Mouse (Mus musculus) kidney, postnatal 10 days (tissue): ENCODE results near the gene Olfr1381.
"Not testable (repeated sequence)": the region's sequence is repeated elsewhere in the genome, so short reads cannot be mapped to it uniquely, and the experiment has no call there.

Experiments used
- DNase-seq: peaks from one replicate; pipeline ENCODE4 v3.0.0; 2021; ENCODE audit warnings: mixed read lengths

Gene Olfr1381

GRCm38 (mm10) chr11:49543149-49543548, at the start of gene Olfr1381:
TSS of gene Olfr1381 (plus strand) at chr11:49543449.
- not testable (repeated sequence) for DNase-seq

GRCm38 (mm10) chr11:49518086-49518485, 25.2 kb upstream of the Olfr1381 start:
- no peak for DNase-seq

DNA sequence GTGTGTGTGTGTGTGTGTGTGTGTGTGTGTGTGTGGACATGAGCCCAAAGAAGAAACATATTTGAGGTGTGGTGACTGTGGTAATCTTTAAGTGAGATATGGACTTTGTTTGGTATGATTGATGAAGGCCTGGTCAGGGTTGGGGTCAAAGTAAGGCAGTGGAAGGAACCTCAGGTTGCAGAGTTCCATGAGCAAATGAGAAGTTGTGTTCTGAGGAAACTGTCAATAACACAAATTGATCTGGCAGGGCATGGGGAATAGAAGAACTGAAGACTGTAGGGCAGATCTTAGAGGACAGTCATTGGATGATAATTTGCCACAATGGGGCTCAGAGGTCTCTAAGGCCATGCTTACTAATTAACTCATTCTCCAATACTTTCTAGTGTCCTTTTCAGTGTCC, 23.9 kb upstream of the Olfr1381 start, which contains the start of gene Olfr1383:
Gene Olfr1383 (plus strand): TSS at position 301 of the 400 bp plus-strand sequence.
- no peak for DNase-seq

- no peak for DNase-seq
Measured at GRCm38 (mm10) chr11:49527947-49528346, 15.3 kb upstream of the Olfr1381 start, which contains the start of gene Olfr1382. TSS of gene Olfr1382 (plus strand) at chr11:49528247.

- DNase-seq = no peak
Measured at GRCm38 (mm10) chr11:49532761-49533160, 10.5 kb upstream of the Olfr1381 start.

- not testable (repeated sequence) for DNase-seq
Measured at GRCm38 (mm10) chr11:49536631-49537030, 6.6 kb upstream of the Olfr1381 start.

DNA sequence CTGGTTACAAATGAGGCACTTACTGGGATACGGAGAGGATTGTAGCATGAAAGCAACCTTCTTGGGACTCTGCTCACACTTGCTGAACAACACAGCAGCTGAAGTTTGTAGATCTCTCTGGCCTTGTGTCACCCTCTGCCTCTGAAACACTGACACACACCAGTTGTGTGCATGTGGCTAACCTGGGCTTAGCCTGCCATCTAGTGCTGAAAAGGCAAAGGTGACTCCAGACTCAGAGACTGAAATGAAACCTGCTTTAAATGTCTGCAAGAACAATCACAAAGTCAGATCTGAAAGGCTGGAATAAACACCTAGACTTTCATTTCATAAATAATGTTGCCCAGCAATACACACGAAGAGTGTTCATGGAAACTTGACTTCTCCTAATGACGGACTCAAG, 10.8 kb downstream of the Olfr1381 start:
- not testable (repeated sequence) for DNase-seq

DNA sequence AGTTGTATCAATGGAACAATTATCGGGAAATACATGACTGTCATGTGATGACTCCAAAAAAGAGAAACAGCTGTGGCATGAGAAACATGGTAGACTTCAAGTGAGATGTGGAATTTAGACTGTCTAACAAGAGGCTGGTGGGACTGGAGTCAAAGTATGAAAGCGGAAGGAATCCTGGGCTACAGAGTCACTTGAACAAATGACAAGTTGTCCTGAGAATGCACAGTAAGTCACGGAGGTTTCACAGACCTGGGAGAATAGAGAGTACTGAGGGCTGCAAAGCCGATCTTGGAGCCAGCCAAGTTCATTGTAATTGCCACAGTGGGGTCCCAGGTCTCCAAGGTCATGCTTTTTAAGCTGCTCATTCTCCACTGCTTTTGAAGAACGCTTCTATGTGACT, 13.3 kb downstream of the Olfr1381 start, which contains the start of gene Olfr1380:
Gene Olfr1380 (plus strand): TSS at position 301 of the 400 bp plus-strand sequence.
- DNase-seq = not testable (repeated sequence)

DNA sequence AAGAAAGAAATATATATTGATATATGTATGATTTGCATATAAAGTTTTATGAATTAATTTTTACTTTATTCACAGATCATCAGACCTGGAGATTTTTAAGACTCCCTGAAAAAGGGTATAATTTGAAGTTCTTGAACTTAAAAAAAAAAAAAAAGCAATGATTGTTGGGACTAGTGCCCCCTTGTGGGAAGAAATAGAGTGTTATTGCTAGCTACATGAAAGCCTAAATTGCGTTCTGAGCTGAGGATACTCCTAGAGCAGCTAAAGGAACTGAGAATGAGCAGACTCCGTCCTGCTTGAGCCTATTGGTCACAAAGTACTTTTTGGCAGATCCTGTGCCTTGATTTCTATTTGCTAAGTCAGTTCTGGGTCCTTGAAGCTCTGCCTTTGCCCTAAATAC, 31.8 kb downstream of the Olfr1381 start:
- not testable (repeated sequence) for DNase-seq

DNA sequence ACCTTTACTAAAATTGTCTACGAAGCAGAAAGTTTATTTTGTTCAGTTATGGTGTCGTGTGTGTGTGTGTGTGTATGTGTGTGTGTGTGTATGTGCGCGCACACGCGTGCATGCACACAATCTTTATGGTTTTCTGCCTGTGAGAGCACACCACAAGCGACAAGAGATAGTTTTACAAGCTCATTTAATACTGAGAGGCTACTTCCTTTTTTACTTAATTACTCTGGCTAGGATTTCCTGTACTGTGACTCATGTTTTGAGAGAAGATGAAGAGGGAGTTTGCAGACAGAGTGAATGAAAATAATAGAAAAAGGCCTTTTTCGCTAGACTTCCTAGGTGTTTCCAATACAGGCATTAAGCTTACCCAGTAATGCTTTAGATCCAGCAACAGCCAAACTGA, 37.2 kb downstream of the Olfr1381 start:
- not testable (repeated sequence) for DNase-seq

- no peak for DNase-seq
Measured at GRCm38 (mm10) chr11:49590213-49590612, 47.0 kb downstream of the Olfr1381 start.

DNA sequence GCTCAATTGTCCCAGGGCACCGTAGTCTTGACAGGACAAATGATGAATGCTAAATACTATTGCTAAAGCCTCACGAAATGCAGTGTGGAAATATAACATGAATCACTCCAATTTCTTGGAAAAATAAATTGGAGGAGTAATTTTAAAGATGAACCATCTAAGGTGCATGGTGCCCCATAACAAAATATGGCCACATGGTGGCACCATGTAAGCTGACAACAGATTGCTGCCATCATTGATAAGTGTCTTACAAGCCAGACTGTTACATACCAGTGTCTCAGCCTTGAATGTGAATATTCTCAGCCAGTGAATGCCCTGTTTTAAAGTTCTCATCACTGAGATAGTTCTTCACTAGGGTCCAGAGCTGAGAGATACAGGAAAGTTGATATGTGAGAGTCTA, 53.9 kb downstream of the Olfr1381 start:
- not testable (repeated sequence) for DNase-seq
